Comparison of ENCODE assay signal across 17 mouse cellular contexts in the genomic region with DNA sequence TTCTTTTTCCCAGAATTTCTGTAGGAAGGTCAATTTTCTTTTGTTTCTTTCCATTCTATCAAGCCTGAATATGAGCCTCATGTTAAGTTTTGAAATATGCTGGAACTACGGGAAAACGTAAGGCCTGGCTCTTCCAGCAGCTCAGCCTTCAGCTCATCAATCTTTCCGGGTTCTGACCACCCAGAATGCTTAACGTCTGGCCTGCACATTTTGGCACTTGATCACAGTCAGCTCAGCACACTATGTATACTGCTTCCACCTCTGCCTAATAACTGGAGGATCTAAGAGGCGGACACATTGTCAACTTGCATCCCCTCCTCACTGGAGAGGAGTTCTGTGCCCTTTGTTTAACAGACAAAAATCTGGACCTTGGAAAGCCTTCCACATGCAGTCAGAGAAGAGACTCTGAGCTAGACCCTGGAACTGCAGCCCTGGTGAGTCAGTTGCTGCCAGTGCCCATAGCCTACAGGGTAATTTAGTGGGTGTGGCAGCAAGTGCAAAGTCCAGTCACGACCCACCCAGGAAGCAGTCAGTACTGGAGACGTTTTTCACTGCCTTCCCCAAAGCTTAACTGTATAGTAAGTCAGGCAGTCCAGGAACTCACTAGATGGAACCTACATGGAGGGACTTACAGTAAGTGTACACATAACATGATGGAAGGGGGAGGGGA. TPM values are rescaled to one million over a fixed set of nuclear protein-coding genes. Genes with fewer than 3 reads are reported as not detected.
DNase-seq lines count a peak whose midpoint lies in the region; ATAC-seq and TF ChIP-seq lines count a peak whose summit lies in the region.
"Had no signal": no experiment of that assay in that cellular context is flagged by ENCODE, and none has a peak within 500 bp of the region (broad histone marks: within the 10 kb centered on the region; RNA-seq: fewer than 3 reads in every experiment).

No protein-coding gene starts in this region.

- H3K9ac ChIP-seq in embryonic facial prominence, embryonic 15.5 days = no peak overlapping the region
- no peak overlapping the region for H3K9ac ChIP-seq in midbrain, embryonic 14.5 days (replicated peaks; ENCODE audit: low read length)
- H3K9ac ChIP-seq: heart, embryonic 13.5 days; hindbrain, embryonic 15.5 days; liver, embryonic 14.5 days had no signal

- ATAC-seq in embryonic facial prominence, embryonic 15.5 days (ENCODE audit: insufficient number of reproducible peaks, low FRiP score, low TSS enrichment, low read depth) = no peak
- no peak for ATAC-seq in midbrain, embryonic 14.5 days (ENCODE audit: low FRiP score, low TSS enrichment)

- H3K27me3 ChIP-seq in heart, embryonic 10.5 days (ENCODE audit: insufficient read depth, poor library complexity, severe bottlenecking) = 0 out of 2 replicates have a peak, but pooled peaks cover 4% of the 10 kb centered on the region
- H3K27me3 ChIP-seq in embryonic facial prominence, embryonic 15.5 days = no peaks in the 10 kb centered on the region
- H3K27me3 ChIP-seq in myocyte (ENCODE audit: control insufficient read depth, insufficient read depth, insufficient read length) = no peaks in the 10 kb centered on the region
- H3K27me3 ChIP-seq in midbrain, embryonic 14.5 days (ENCODE audit: control insufficient read depth, insufficient read depth, low read length) = peaks cover 6% of the 10 kb centered on the region; the same call in 1 of the 2 replicates
- H3K27me3 ChIP-seq: CH12.LX; heart, embryonic 13.5 days; hindbrain, embryonic 15.5 days had no signal

- H3K36me3 ChIP-seq in heart, embryonic 10.5 days = no peaks in the 10 kb centered on the region
- no peaks in the 10 kb centered on the region for H3K36me3 ChIP-seq in embryonic facial prominence, embryonic 15.5 days
- no peaks in the 10 kb centered on the region for H3K36me3 ChIP-seq in myocyte (ENCODE audit: control insufficient read depth, insufficient read depth)
- no peaks in the 10 kb centered on the region for H3K36me3 ChIP-seq in midbrain, embryonic 14.5 days (ENCODE audit: control insufficient read depth, insufficient read depth, low read length)
- H3K36me3 ChIP-seq: heart, embryonic 13.5 days; hindbrain, embryonic 15.5 days had no signal

- intact Hi-C loops in left cerebral cortex, postnatal 25 days (cut with DNase I) = no loop called here

- WGBS in heart, embryonic 10.5 days = 50% methylated on average over 7 of the region's 7 CpGs
- 37% methylated on average over 7 of the region's 7 CpGs for WGBS in embryonic facial prominence, embryonic 15.5 days
- WGBS in midbrain, embryonic 14.5 days = 67% methylated on average over 7 of the region's 7 CpGs

- H3K79me2 ChIP-seq in myocyte (ENCODE audit: control insufficient read depth, insufficient read depth) = peaks cover 10% of the 10 kb centered on the region

- peak overlapping the region; percentile 25; the same call in 1 of the 2 replicates for H3K27ac ChIP-seq in heart, embryonic 10.5 days
- H3K27ac ChIP-seq in embryonic facial prominence, embryonic 15.5 days (replicated peaks) = peak overlapping the region; percentile 93
- no peak overlapping the region for H3K27ac ChIP-seq in midbrain, embryonic 14.5 days (replicated peaks; ENCODE audit: low read depth, low read length)
- H3K27ac ChIP-seq: hindbrain, embryonic 15.5 days; layer of hippocampus, adult 2 months; liver, embryonic 14.5 days had no signal

- H3K4me1 ChIP-seq in heart, embryonic 10.5 days = peaks cover 49% of the 10 kb centered on the region
- H3K4me1 ChIP-seq in embryonic facial prominence, embryonic 15.5 days = peaks cover 53% of the 10 kb centered on the region
- H3K4me1 ChIP-seq in midbrain, embryonic 14.5 days (ENCODE audit: control insufficient read depth, insufficient read depth, low read length) = peaks cover 38% of the 10 kb centered on the region

- no peaks in the 10 kb centered on the region for H3K9me3 ChIP-seq in heart, embryonic 10.5 days
- H3K9me3 ChIP-seq in embryonic facial prominence, embryonic 15.5 days (replicated peaks) = no peaks in the 10 kb centered on the region
- H3K9me3 ChIP-seq in midbrain, embryonic 14.5 days (ENCODE audit: control insufficient read depth, low read length) = no peaks in the 10 kb centered on the region
- H3K9me3 ChIP-seq: heart, embryonic 13.5 days; hindbrain, embryonic 15.5 days had no signal

- H3K4me2 ChIP-seq in embryonic facial prominence, embryonic 15.5 days (replicated peaks) = no peak overlapping the region
- H3K4me2 ChIP-seq in myocyte (ENCODE audit: low read depth) = peak overlapping the region; percentile 26
- no peak overlapping the region for H3K4me2 ChIP-seq in midbrain, embryonic 14.5 days (ENCODE audit: low read length)
- H3K4me2 ChIP-seq: heart, embryonic 13.5 days; hindbrain, embryonic 15.5 days had no signal

- no peak for TF ChIP-seq POLR2A in myocyte (IDR thresholded peaks at IDR 0.05; ENCODE audit: insufficient read length, low read depth)

- no peak for DNase-seq in heart, embryonic 10.5 days (ENCODE audit: low spot score)
- DNase-seq in heart, postnatal 4 days = no peak
- peak; percentile 37 for DNase-seq in ES-CJ7 (ENCODE audit: low read depth, low spot score)
- no peak for DNase-seq in gastrocnemius, postnatal 10 days
- no peak for DNase-seq in left cerebral cortex, postnatal 25 days (ENCODE audit: low spot score in 2 of 2)
- no peak for DNase-seq in midbrain, embryonic 14.5 days
- DNase-seq: cerebellum, postnatal 25 days; gastrocnemius, postnatal 36 days; retina, postnatal 1 day had no signal

- H3ac ChIP-seq in myocyte (ENCODE audit: control insufficient read depth, insufficient read length) = no peak overlapping the region

- no peak overlapping the region for H3K4me3 ChIP-seq in heart, embryonic 10.5 days
- H3K4me3 ChIP-seq in embryonic facial prominence, embryonic 15.5 days (replicated peaks) = no peak overlapping the region
- H3K4me3 ChIP-seq in myocyte = no peak overlapping the region
- no peak overlapping the region for H3K4me3 ChIP-seq in midbrain, embryonic 14.5 days (replicated peaks; ENCODE audit: low read depth, low read length)
- H3K4me3 ChIP-seq: erythroblast, embryonic 14.5 days; heart, embryonic 13.5 days; hindbrain, embryonic 15.5 days; layer of hippocampus, adult 2 months had no signal

TF ChIP-seq in myocyte, 11 proteins besides CTCF, POLR2A, EP300 and RAD21:
- TF ChIP-seq POLR2AphosphoS2 (IDR thresholded peaks at IDR 0.05; ENCODE audit: insufficient read length, low read depth) (no peak), MYOD1 (IDR thresholded peaks at IDR 0.05; ENCODE audit: control insufficient read depth in 1 of 3, insufficient read length in 2 of 3, low read depth in 2 of 3) (no peak), TCF12 (IDR thresholded peaks at IDR 0.05; ENCODE audit: insufficient read depth, poor library complexity, severe bottlenecking) (no peak), TCF3 (IDR thresholded peaks at IDR 0.05; ENCODE audit: insufficient read length, low read depth) (no peak), REST (IDR thresholded peaks at IDR 0.05; ENCODE audit: insufficient read depth, insufficient read length) (no peak), CEBPB (IDR thresholded peaks at IDR 0.05; ENCODE audit: insufficient read depth, poor library complexity, severe bottlenecking) (no peak)

RNA-seq across cellular contexts. Expression of gene Ptgfrn, which starts 1.9 kb away (rescaled TPM):
- polyA plus RNA-seq in heart, embryonic 10.5 days (2016; fragmentation: Nextera tagmentation; extraction: Ambion mirVana) = 4.8 and 5.6 TPM in 2 replicates
- 10 to 100 TPM; 87.6 to 89.2 TPM for total RNA-seq in heart, postnatal 4 days (2021)
- polyA plus RNA-seq in embryonic facial prominence, embryonic 15.5 days (2015; fragmentation: Nextera tagmentation; extraction: Ambion mirVana) = 7.4 and 9.8 TPM in 2 replicates
- 62.8 TPM for polyA plus RNA-seq in myocyte (2012; fragmentation: generic; extraction: Trizol)
- 10 to 100 TPM; 49.3 to 59.3 TPM for total RNA-seq in gastrocnemius, postnatal 10 days (2021)
- 10 to 100 TPM; 39.0 to 42.1 TPM for total RNA-seq in left cerebral cortex, postnatal 25 days (2021)
- polyA plus RNA-seq in midbrain, embryonic 14.5 days (2014; fragmentation: Nextera tagmentation; extraction: Ambion mirVana) = 4.0 and 4.2 TPM in 2 replicates
- total RNA-seq: CH12.LX had no signal
- polyA plus RNA-seq: erythroblast, embryonic 14.5 days had no signal
